Mouse (Mus musculus) 416B (cell line): ENCODE data around the gene Arhgef28.

ENCODE experiments used
- DNase-seq: peaks from one replicate; pipeline ENCODE4 v3.0.0; 2011; ENCODE audit warnings: low read depth

Arhgef28 gene

GRCm38 (mm10) chr13:98205771-98206545, at the start of gene Arhgef28:
TSS of gene Arhgef28 (minus strand) at chr13:98206439.
- DNase-seq = no peak

DNA sequence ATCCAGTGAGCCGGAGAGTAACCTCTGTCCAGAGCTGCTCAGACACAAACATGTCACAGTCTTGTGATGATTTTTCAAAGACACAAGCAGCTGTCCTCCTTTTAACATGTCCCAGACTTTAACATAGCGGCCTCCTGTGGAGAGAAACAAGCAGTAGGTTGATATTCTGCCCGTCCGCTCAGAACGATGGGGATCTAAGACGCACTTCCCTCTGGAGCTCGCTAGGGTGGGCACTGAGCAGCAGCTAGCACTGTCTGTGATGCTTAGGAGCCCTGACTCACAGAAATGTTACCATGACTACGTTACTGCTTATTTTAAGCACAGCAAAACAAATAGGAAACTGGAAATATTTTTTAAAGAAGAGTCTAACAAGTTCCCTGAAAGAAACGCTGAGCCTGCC, 48.7 kb upstream of the Arhgef28 start:
- DNase-seq = no peak

DNA sequence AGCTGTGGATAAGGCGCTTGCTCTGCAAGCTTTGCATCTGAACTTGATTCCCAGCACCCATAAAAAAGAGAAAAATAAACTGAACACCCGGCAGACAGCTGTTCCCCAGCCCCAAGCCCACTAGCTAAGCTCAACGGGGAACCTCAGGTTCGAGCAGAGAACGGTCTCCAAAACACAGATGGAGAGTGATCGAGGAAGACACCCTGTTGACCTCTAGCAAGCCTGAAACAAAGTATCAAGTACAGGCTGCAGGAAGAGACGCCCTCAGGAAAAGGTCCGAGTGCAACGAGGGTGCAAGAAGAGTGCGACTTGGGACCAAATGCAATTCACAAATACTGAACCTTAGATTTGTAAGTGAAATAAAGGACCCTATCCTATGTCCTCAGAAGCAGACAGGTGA, 43.4 kb upstream of the Arhgef28 start:
- no peak for DNase-seq

DNA sequence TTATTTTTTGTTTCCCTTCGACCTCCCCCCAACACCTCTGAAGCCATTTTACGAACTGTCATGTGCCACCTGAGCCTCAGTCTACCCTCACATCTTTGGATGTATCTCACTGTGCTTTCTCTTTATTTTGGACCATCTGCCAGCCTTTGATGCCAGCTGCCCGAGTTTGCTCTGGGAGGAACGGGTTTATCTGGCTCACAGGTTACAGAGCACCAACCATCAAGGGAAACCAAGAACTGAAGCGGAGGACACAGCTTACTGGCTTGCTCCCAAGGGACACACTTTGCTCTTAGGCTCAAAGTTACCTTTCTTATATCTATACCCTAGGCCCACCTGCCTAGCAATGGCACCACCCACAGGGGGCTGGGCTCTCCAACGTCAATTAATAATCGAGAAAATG, 39.1 kb upstream of the Arhgef28 start:
- DNase-seq = no peak

DNA sequence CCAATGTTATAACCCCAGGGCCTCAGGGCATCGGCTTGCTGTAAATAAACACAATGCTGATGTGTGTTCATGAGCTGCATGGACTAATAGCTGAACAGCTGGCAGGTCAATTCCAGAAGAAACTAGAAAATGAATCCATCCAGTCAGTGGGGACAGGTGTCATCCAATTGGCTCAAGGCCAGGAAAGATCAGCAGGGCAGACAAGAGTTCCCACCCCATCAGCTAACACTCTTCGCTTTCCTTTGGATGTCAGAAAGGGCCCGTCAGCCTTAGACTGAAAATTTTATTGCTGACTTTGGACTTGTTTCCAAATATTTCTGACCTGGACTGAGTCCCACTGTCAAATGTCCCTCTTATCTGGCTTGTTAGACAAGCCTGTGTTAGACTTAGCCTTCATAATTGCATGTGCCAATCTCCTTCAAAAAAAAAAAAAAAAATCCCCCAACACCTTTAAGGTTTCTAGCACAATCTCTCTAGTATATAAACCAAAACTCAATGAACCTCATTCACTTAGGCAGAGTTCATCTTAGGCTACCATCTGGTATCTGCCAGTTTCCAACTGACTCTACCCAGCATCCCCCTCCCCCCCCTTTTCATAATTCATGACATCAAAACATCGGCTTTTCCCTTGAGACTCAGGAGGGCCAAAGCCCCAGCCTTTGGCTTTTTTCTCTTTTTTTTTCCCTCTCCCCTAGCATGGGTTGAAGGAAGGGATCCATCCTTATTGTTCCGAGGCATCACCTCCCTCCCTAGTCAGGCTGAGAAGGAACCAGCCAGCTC, 38.5 kb upstream of the Arhgef28 start:
- DNase-seq = no peak

DNA sequence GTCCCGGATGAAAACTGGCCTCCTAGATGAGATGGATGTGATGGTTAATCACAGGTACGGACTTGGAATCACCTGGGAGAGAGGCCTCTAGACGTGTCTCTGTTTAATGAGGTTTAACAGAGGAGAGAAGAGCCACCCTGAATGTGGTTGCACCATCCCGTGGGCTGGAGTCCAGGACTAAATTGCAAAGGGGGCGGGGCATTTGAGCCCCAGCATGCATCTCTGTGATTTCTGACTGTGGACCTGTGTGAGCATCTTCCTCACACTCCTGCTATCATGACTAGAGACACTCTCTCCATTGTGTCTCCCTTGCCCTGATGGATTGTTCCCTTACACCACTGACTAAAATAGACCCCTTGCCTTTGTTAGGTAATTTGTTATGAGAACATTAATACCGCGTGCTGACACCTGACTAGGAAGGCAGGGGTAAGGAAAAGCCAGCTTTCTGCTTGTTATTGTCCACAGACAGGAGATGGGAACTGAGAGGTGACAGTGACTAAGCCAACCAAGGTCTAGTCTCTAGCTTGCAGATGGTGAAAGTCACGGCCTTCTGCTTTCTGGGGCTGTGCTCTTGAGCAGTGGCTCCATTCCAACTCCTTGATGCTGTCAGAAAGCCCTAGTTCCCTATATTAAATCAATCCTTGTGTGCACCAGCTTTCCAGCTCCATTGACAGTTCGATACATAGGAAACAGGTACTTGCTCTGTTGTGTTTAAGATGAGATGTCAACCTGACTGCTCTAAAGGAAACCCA, 35.5 kb upstream of the Arhgef28 start:
- no peak for DNase-seq

DNA sequence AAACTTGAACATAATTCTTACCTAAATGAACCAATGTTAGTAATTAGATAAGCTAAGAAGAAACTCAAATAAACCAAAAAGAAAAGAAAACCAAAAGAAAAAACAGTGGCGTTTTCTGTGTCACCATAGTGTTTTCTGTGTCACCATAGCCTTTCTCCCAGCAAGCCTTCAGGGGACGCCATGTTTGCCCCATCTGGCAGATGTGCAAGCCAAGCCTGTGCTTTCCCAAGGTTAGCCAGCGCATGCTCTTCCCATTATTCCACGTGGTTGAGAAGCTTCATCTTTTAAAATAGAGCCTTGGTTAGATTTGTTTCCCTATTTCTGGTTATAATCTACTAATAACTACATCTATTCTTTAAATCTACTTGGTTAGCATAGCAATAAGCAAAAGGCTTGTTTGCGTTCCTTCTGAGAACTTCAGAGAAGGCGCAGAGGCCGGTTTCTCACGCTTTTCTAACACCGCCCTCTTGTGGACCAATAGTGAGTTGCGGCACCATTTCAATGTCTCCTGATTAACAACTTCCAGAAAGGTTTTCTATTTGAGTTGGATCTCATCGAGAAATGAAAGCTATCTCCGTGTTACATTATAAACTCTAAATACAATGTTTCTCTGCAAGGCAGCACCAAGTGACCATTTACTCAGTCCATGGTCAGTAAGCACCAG, 33.9 kb upstream of the Arhgef28 start:
- peak; percentile 75 for DNase-seq

DNA sequence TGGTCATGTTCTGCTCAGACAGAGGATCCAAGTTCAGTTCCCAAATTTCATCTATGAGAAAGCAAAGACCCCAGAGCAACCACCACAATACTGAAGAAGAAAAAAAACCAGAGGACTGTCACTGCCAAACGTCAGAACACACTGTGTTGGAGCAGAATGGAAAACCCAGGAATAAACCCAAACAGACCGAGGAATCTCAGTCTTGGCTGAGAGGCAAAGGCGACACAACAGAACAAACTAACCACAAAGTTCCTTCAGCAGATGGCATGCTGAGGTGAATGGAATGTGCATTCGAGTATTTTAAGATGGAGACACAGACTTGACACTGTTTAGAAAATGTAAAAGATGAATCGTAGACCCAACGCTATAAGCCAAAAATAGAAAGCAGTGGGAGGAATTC, 29.2 kb upstream of the Arhgef28 start:
- DNase-seq = no peak

GRCm38 (mm10) chr13:98230511-98230910, 24.3 kb upstream of the Arhgef28 start:
- no peak for DNase-seq

DNA sequence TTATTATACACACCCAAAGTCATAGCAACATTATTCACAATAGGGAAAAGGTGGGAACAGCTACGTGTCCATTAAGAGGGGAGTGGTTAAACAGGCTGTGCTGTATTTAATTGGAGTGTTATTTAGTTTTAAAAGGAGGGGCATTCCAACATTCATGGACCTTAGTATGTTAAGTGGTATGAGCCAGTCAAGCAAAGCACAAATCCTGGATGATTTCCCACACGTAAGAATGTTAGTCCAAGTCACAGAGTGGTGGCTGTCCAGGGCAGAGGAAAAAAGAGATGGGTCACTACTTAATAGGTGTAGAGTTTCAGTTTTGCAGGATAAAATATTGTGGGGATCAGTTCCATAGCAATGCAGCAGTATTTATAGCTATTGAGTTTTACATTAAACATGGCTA, 20.0 kb upstream of the Arhgef28 start:
- no peak for DNase-seq

DNA sequence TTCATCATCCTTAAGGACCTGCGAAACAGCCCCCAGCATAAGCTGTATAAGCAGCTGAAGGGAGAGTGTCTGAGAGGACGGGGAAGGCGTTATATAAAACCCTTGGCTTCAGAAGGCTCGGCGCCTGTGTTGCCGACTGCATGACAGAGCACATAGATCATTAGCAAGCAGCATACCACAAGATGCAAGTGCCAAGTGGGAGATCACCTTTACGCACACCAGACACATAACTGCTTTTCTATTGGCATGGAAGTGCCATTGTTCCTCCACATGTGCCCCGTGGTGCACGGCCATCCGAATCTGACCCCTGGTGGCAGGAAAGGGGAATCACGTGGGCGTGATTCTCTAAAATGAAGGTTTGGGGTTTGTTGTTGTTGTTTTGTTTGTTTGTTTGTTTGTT, 16.6 kb upstream of the Arhgef28 start:
- DNase-seq = peak; percentile 48

DNA sequence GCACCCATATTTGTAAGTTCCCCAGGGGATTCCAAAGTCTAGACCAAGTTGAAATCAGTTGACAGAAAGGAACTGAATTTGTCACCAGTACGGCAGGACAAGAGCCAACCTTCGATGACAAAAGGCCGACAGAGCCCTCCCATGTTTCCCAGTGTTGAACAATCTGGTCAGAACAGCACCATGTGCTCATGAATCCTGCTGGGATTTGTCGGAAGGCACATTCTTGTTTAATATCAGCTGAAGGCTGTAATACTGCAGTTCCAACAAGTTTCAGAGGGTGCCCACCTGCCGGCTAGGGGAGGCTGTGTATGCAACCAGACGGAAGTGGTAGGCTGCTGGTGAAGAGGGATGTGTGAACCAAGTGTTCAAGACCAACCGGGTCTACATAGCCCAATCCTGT, 3.9 kb upstream of the Arhgef28 start:
- DNase-seq = no peak

GRCm38 (mm10) chr13:98208842-98209241, 2.6 kb upstream of the Arhgef28 start:
- no peak for DNase-seq

DNA sequence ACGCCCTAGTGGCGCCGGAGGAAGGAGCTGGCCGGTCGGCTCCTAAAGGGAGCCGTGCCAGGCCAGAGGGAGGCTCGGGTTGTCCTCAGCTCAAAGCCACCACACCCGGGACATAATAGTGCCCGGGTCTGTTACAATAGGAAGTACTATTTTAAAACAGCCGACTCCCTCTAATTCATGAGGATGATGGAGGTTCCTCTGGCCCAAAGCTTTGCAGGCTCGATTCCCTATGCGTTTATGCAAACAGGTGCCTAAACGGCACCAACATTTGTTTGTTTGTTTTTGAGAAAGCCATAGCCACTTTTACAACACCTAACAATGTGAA, 269 bp upstream of the Arhgef28 start:
- DNase-seq = no peak

GRCm38 (mm10) chr13:98205111-98205510, 1.1 kb downstream of the Arhgef28 start:
- DNase-seq = no peak

DNA sequence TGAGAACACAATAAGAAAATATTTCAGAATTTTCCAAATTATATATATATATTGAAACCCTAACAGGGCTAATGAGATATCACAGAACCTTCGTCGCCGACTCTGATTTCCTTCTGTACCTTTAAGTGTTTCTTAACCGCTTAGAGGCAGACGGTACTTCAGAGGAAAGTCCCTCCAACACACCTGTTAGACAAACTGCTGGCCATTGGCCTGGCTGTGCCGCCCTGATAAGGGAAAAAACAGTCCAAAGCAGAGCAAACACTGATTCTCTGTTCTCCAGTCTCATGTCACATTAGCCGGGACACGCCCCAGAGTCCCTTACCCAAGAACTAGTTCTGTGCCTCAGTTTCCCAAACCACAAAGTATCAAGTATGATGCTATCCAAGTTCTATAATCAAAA, 1.9 kb downstream of the Arhgef28 start:
- DNase-seq = no peak

- no peak for DNase-seq
Observed at GRCm38 (mm10) chr13:98201436-98201835, 4.8 kb downstream of the Arhgef28 start.

DNA sequence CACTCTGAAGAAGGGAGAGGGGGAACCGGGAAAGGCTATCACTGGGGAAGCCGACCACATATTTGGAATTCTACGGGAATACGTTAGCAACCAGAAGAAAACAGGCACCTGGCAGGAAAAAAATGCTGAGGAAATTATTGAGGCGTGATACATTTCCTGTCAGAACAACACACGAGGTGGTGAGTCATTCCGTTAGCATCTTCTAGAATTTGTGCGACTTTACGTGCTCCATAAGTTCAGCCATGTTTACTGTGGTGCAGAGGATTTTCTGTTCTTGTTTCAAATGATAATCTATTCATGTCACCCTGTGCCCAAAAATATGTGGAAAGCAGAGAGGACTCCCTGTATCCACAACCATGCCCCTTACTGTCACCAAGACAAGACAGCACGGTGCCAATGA, 13.6 kb downstream of the Arhgef28 start:
- DNase-seq = peak; percentile 37

GRCm38 (mm10) chr13:98188500-98188899, 17.7 kb downstream of the Arhgef28 start:
- no peak for DNase-seq

DNA sequence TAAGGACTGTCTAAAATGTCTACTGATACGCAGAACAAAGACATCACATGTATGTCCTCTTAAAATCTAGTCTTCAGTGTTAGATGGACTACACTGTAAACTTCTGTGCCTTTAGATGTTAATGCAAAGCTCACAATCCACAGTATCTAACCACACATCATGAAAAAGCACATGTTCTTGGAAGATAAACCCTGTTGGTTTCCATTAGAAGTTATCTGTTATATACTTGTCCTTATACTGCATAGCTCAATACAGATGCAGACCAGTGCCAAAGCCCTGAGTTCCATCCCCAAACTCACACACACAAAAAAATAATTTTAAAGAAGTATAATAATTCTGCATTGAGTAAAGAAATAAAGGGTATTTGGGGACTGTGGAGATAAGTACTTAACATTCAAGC, 18.3 kb downstream of the Arhgef28 start:
- no peak for DNase-seq

GRCm38 (mm10) chr13:98186179-98186578, 20.1 kb downstream of the Arhgef28 start:
- DNase-seq = no peak

DNA sequence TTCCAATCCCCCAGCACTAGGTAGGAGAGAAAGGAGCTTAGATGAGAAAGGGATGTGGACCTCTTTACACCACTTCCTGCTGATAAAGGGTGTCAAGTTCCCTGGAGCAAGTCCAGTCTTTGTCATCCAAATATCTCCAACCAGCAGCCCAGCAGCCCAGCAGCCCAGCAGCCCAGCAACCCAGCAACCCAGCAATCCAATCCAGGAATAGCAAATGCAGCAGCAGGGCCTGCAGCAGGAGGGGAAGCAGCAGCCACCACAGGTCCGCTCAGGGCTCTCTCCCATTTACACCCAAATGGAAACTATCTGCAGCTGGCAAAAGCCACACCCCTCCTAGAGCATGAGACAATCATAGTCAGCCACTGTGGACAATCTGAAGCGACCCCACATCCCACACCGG, 21.6 kb downstream of the Arhgef28 start:
- DNase-seq = peak; percentile 24
